Mouse (Mus musculus) CH12.LX (cell line): Measurements from ENCODE around the gene Uqcc3. TPM values are rescaled to one million over a fixed set of nuclear protein-coding genes. Genes with fewer than 3 reads are reported as not detected.

Experiments
- DNase-seq: peaks from one replicate; pipeline ENCODE4 v3.0.0-alpha.2; 2013; ENCODE audit errors: extremely low read depth
- H3K27ac ChIP-seq: 2 replicates; pipeline ENCODE4 v1.5.1; 2012; ENCODE audit warnings: low read depth, mild to moderate bottlenecking, control low read depth, moderate library complexity; ENCODE audit not compliant: insufficient read depth
- H3K27me3 ChIP-seq: replicated peaks from 2 replicates; pipeline ENCODE3; 2012; ENCODE audit warnings: inconsistent platforms
- H3K36me3 ChIP-seq, 2 experiments: replicated peaks in 1 of 2; 2 replicates each; pipeline versions ENCODE3 to v1.6.1; 2012; ENCODE audit warnings: inconsistent platforms in 1 of 2, low read length in 1 of 2, mild to moderate bottlenecking in 1 of 2, mixed read lengths in 1 of 2, moderate library complexity in 1 of 2; ENCODE audit not compliant: control insufficient read depth in 1 of 2, insufficient read depth in 1 of 2
- H3K4me1 ChIP-seq, 2 experiments: 2 replicates each; pipeline ENCODE4 v1.6.1; 2012; ENCODE audit warnings: inconsistent platforms in 1 of 2, moderate library complexity in 1 of 2; ENCODE audit not compliant: insufficient read depth in 2 of 2, control insufficient read depth in 1 of 2
- H3K4me2 ChIP-seq: 2 replicates; pipeline ENCODE4 v1.6.1; 2012; ENCODE audit warnings: low read depth, mild to moderate bottlenecking, control low read depth; ENCODE audit not compliant: poor library complexity, insufficient read depth, severe bottlenecking
- H3K4me3 ChIP-seq, 3 experiments: fragments of 150-350 bp in 1 of 3; sonication (generic) in 1 of 3; replicated peaks in 1 of 3; 2 replicates each; pipeline versions ENCODE3 to v1.5.1; 2011 to 2012; ENCODE audit warnings: low read depth in 2 of 3, low read length in 2 of 3, mild to moderate bottlenecking in 2 of 3, moderate library complexity in 2 of 3, control low read depth in 1 of 3, improper control_type of control experiment in 1 of 3, inconsistent platforms in 1 of 3, mixed read lengths in 1 of 3; ENCODE audit not compliant: poor library complexity in 1 of 3
- H3K79me2 ChIP-seq: replicated peaks from 2 replicates; pipeline ENCODE4 v1.6.1; 2012; ENCODE audit warnings: mild to moderate bottlenecking, moderate library complexity; ENCODE audit not compliant: control insufficient read depth, poor library complexity, insufficient read depth, severe bottlenecking; ENCODE audit errors: extremely low read depth
- H3K9ac ChIP-seq: 2 replicates; pipeline ENCODE4 v1.6.1; 2012; ENCODE audit warnings: low read depth, mild to moderate bottlenecking, control low read depth, moderate library complexity; ENCODE audit not compliant: insufficient read depth
- H3K9me3 ChIP-seq: replicated peaks from 2 replicates; pipeline ENCODE3; 2012; ENCODE audit warnings: low read length, inconsistent platforms, mixed read lengths
- BHLHE40 ChIP-seq: IDR thresholded peaks from 2 replicates; pipeline ENCODE4 v1.6.1; 2011; ENCODE audit warnings: mild to moderate bottlenecking, low read depth, low read length, improper control_type of control experiment
- E2F4 ChIP-seq: IDR thresholded peaks from 2 replicates; pipeline ENCODE4 v1.6.1; 2011; ENCODE audit warnings: low read depth, low read length, improper control_type of control experiment; ENCODE audit not compliant: insufficient replicate concordance
- ELF1 ChIP-seq: IDR thresholded peaks from 2 replicates; pipeline ENCODE4 v1.6.1; 2014; ENCODE audit warnings: low read depth, mild to moderate bottlenecking, inconsistent platforms, low read length, improper control_type of control experiment
- EP300 ChIP-seq: IDR thresholded peaks from 2 replicates; pipeline ENCODE4 v1.6.1; 2011; ENCODE audit warnings: low read length, improper control_type of control experiment
- HCFC1 ChIP-seq: IDR thresholded peaks from 2 replicates; pipeline ENCODE4 v1.6.1; 2012; ENCODE audit warnings: low read depth, mild to moderate bottlenecking, inconsistent platforms, low read length, improper control_type of control experiment
- JUN ChIP-seq: IDR thresholded peaks from 2 replicates; pipeline ENCODE4 v1.6.1; 2011; ENCODE audit warnings: low read depth, mild to moderate bottlenecking, low read length, improper control_type of control experiment, moderate library complexity; ENCODE audit not compliant: insufficient read depth
- JUND ChIP-seq: conservative IDR thresholded peaks from 2 replicates; pipeline ENCODE4 v1.6.1; 2011; ENCODE audit warnings: low read depth, low read length, improper control_type of control experiment
- KAT2A ChIP-seq: IDR thresholded peaks from 2 replicates; pipeline ENCODE4 v1.6.1; 2012; ENCODE audit warnings: low read length, improper control_type of control experiment, inconsistent platforms; ENCODE audit not compliant: insufficient replicate concordance
- MAFK ChIP-seq: IDR thresholded peaks from 2 replicates; pipeline ENCODE4 v1.6.1; 2011; ENCODE audit warnings: low read length, improper control_type of control experiment; ENCODE audit not compliant: insufficient replicate concordance
- MAX ChIP-seq: IDR thresholded peaks from 2 replicates; pipeline ENCODE4 v1.6.1; 2011; ENCODE audit warnings: low read length, improper control_type of control experiment
- MXI1 ChIP-seq: IDR thresholded peaks from 2 replicates; pipeline ENCODE4 v1.6.1; 2011; ENCODE audit warnings: mild to moderate bottlenecking, low read depth, low read length, improper control_type of control experiment
- MYC ChIP-seq: IDR thresholded peaks from 2 replicates; pipeline ENCODE4 v1.6.1; 2011; ENCODE audit warnings: low read depth, mild to moderate bottlenecking, improper control_type of control experiment, low read length
- NELFE ChIP-seq: IDR thresholded peaks from 2 replicates; pipeline ENCODE4 v1.6.1; 2011; ENCODE audit warnings: low read depth, low read length, improper control_type of control experiment
- PAX5 ChIP-seq: IDR thresholded peaks from 2 replicates; pipeline ENCODE4 v1.6.1; 2012; ENCODE audit warnings: low read length, inconsistent platforms, mixed read lengths
- POLR2AphosphoS2 ChIP-seq: IDR thresholded peaks from 2 replicates; pipeline ENCODE4 v1.6.1; 2011; ENCODE audit warnings: low read depth, low read length, improper control_type of control experiment
- RAD21 ChIP-seq: IDR thresholded peaks from 2 replicates; pipeline ENCODE4 v1.6.1; 2011; ENCODE audit warnings: low read depth, mild to moderate bottlenecking, low read length, improper control_type of control experiment, moderate library complexity
- RCOR1 ChIP-seq: conservative IDR thresholded peaks from 2 replicates; pipeline ENCODE4 v1.6.1; 2012; ENCODE audit warnings: low read depth, mild to moderate bottlenecking, inconsistent platforms, low read length, improper control_type of control experiment
- SIN3A ChIP-seq: IDR thresholded peaks from 2 replicates; pipeline ENCODE4 v1.6.1; 2012; ENCODE audit warnings: low read length, improper control_type of control experiment, inconsistent platforms
- SMC3 ChIP-seq: IDR thresholded peaks from 2 replicates; pipeline ENCODE4 v1.6.1; 2011; ENCODE audit warnings: low read depth, low read length, improper control_type of control experiment
- TBP ChIP-seq: conservative IDR thresholded peaks from 2 replicates; pipeline ENCODE4 v1.6.1; 2011; ENCODE audit warnings: low read depth, low read length, improper control_type of control experiment
- TCF12 ChIP-seq: IDR thresholded peaks from 2 replicates; pipeline ENCODE4 v1.6.1; 2014; ENCODE audit warnings: low read depth, mild to moderate bottlenecking, inconsistent platforms, low read length, improper control_type of control experiment
- USF2 ChIP-seq: conservative IDR thresholded peaks from 2 replicates; pipeline ENCODE4 v1.6.1; 2011; ENCODE audit warnings: low read depth, low read length, improper control_type of control experiment
- ZC3H11A ChIP-seq: IDR thresholded peaks from 2 replicates; pipeline ENCODE4 v1.6.1; 2012; ENCODE audit warnings: low read depth, mild to moderate bottlenecking, inconsistent platforms, low read length, improper control_type of control experiment
- ZKSCAN1 ChIP-seq: IDR thresholded peaks from 2 replicates; pipeline ENCODE4 v1.6.1; 2012; ENCODE audit warnings: low read depth, inconsistent platforms, low read length, improper control_type of control experiment, borderline replicate concordance
- ZMIZ1 ChIP-seq: IDR thresholded peaks from 2 replicates; pipeline ENCODE4 v1.6.1; 2012; ENCODE audit warnings: low read depth, mild to moderate bottlenecking, inconsistent platforms, low read length, improper control_type of control experiment
- ZNF384 ChIP-seq: IDR thresholded peaks from 2 replicates; pipeline ENCODE4 v1.6.1; 2012; ENCODE audit warnings: low read depth, low read length, improper control_type of control experiment, inconsistent platforms
- dilution Hi-C: fragments of 300-500 bp; cut with MboI; formaldehyde crosslinking; loops from 2 replicates; pipeline ENCODE4 v1.14.3; 2020; ENCODE audit warnings: low sequenced_read_pairs; ENCODE audit not compliant: extremely low pct_unique_long_range_greater_than_20kb, extremely low pct_ligation_motif_present
- in situ Hi-C: fragments of 300-500 bp; cut with MboI; formaldehyde crosslinking; loops from 3 replicates; pipeline ENCODE4 v1.14.3; 2019; ENCODE audit warnings: low sequenced_read_pairs, low pct_ligation_motif_present, low pct_unique_long_range_greater_than_20kb, mixed read lengths
- polyA plus RNA-seq: library from polyadenylated mRNA; unstranded; fragments of >175 nt; gene quantifications from 2 replicates; pipeline ENCODE4 v1.2.1, GENCODE M21; 2012; ENCODE audit warnings: low read depth; ENCODE audit not compliant: insufficient read length
- total RNA-seq, 2 experiments: library from RNA; depleted of rRNA; stranded (reverse); fragments of 300-350 nt in 1 of 2; fragments of >200 nt in 1 of 2; gene quantifications; 2 replicates each; pipeline ENCODE4 v1.2.3; 2012 to 2014

Uqcc3 gene
- total and polyA plus RNA-seq, 3 experiments, result 23.5 to 56.6 (median 42.6) TPM

GRCm38 (mm10) chr19:8850402-8850901 lies 30.3 kb downstream of the Uqcc3 start, which contains the start of gene Lrrn4cl:
TSS of gene Lrrn4cl (plus strand) at chr19:8850768.
- H3K27ac ChIP-seq, result no peak within 1 kb of the TSS
- DNase-seq, result no peak
- in situ Hi-C loops, result no loop called here
- no peak within 1 kb of the TSS for H3K9ac ChIP-seq
- peaks cover 32 to 39% of the 10 kb centered on the region in 2 experiments for H3K36me3 ChIP-seq
- no peak within 1 kb of the TSS for H3K4me3 ChIP-seq
- H3K4me1 ChIP-seq, result no peaks in the 10 kb centered on the region
- no peak for TF ChIP-seq POLR2AphosphoS2
- no peak for TF ChIP-seq TCF12
- no peak for TF ChIP-seq HCFC1
- TF ChIP-seq EP300, result no peak
- TF ChIP-seq MYC, result no peak
- no peak for TF ChIP-seq ZKSCAN1
- no peak for TF ChIP-seq ZNF384
- no peak for TF ChIP-seq PAX5
- no peak for TF ChIP-seq JUN
- no peak for TF ChIP-seq ZC3H11A
- no peak for TF ChIP-seq SMC3
- no peak for TF ChIP-seq USF2
- TF ChIP-seq MXI1, result no peak
- TF ChIP-seq SIN3A, result no peak
- no peak for TF ChIP-seq TBP
- no peak for TF ChIP-seq E2F4
- TF ChIP-seq ZMIZ1, result no peak
- no peak for TF ChIP-seq ELF1
- no peaks in the 10 kb centered on the region for H3K79me2 ChIP-seq
- no peak within 1 kb of the TSS for H3K4me2 ChIP-seq
- no peaks in the 10 kb centered on the region for H3K27me3 ChIP-seq
- H3K9me3 ChIP-seq, result no peaks in the 10 kb centered on the region
- dilution Hi-C loops, result no loop called here

- Histone ChIP-seq H3K27me3 (no peaks in the 10 kb centered on the region), H3K27ac (no peak overlapping the region), H3K9ac (no peak overlapping the region), H3K36me3 (peaks cover 37 to 55% of the 10 kb centered on the region in 2 experiments), H3K4me2 (no peak overlapping the region), H3K9me3 (no peaks in the 10 kb centered on the region), H3K4me1 (no peaks in the 10 kb centered on the region), H3K79me2 (no peaks in the 10 kb centered on the region), H3K4me3 (no peak overlapping the region)
- in situ Hi-C loops (loop anchor here (25.0 kb wide), 1 partner anchor 1014 kb away; no protein-coding TSS in a partner anchor), dilution Hi-C loops (no loop called here)
- TF ChIP-seq RAD21 (no peak), MAX (no peak), E2F4 (no peak), KAT2A (no peak), ZKSCAN1 (no peak), JUND (no peak), MXI1 (no peak), ZC3H11A (no peak), NELFE (no peak), BHLHE40 (no peak), RCOR1 (no peak), MAFK (no peak)
- no peak for DNase-seq
These were observed 32.4 kb downstream of the Uqcc3 start for GRCm38 (mm10) chr19:8848356-8848755.
